Mouse (Mus musculus) kidney, postnatal 14 days (tissue): ENCODE measurements around the gene Adprm.
"Not testable (repeated sequence)": the region's sequence is repeated elsewhere in the genome, so short reads cannot be mapped to it uniquely, and the experiment has no call there.

ENCODE experiments used
- DNase-seq: peaks from one replicate; pipeline ENCODE4 v3.0.0; 2022; ENCODE audit warnings: mixed read lengths

The Adprm gene

DNA sequence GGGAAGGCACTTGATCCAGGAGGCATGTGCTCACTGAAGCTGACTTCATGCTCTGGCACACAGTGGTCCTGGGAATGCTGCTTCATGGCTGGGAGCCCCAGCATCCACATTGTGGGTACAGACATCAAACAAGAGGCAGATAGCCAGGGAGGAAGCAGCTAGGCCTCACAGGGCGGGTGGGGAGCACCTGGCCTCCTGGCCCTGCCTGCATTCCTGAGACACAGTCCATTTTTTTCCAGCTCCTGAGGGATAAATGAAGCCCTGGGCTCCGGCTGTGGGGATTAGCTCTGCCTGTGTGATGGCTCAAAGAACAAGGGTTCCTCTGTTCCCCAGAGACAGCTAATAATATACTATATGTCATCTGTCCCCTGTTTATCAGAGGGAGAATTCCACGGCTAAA lies 22.6 kb upstream of the Adprm start:
- no peak for DNase-seq

GRCm38 (mm10) chr11:67072615-67073130 lies 20.3 kb upstream of the Adprm start:
- no peak for DNase-seq

- DNase-seq = no peak
These were observed 15.3 kb upstream of the Adprm start for GRCm38 (mm10) chr11:67067741-67068140.

- DNase-seq = no peak
These were observed 10.3 kb upstream of the Adprm start for GRCm38 (mm10) chr11:67062726-67063125.

GRCm38 (mm10) chr11:67061311-67061710 lies 8.9 kb upstream of the Adprm start:
- no peak for DNase-seq

DNA sequence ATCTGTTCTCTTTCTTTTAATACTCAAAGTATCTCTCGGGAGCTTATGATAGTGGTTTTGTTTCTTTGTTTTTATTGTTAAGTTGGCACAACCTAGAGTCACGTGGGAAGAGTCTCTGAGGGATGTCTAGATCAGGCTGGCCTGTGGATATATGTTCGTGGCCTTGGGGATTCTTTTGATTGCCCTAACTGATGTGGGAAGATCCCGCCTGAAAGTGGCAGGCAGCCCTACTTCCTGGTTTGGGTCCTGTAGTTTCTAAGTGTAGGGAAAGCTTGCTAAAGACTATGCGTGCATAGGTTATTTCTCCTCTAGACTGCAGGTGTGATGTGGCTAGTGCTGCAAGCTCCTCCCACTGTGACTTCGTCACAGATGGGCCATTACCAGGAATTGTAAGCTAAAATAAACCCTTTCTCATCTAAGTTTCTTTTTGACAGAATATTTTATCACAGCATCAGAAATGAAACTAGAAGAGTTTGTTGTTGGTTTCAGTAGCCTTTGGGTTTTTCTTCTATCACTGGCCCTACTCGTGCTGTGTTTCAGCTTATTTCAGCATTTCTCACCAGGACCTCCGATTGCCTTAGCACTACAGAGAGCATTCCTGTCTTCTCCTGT lies 2.5 kb upstream of the Adprm start:
- no peak for DNase-seq

- no peak for DNase-seq
These were observed 596 bp downstream of the Adprm start for GRCm38 (mm10) chr11:67051676-67052320.

DNA sequence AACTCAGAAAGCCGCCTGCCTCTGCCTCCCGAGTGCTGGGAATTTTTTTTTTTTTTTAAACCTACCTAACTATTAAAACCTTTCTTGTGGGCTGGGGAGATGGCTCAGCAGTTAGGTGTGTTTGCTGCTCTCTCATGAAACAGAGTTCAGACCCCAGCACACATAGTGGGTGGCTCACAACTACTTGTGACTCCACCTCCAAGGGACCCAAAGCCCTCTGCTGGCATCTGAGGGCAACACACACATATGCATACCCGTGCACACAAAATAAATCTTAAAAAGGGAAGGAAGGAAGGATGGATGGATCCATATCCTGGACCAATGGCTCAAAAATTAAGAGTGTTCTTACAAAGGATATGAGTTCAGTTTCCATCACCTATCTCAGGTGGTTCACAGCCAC lies 3.1 kb downstream of the Adprm start:
- no peak for DNase-seq

GRCm38 (mm10) chr11:67048496-67048895 lies 3.9 kb downstream of the Adprm start:
- DNase-seq = no peak

DNA sequence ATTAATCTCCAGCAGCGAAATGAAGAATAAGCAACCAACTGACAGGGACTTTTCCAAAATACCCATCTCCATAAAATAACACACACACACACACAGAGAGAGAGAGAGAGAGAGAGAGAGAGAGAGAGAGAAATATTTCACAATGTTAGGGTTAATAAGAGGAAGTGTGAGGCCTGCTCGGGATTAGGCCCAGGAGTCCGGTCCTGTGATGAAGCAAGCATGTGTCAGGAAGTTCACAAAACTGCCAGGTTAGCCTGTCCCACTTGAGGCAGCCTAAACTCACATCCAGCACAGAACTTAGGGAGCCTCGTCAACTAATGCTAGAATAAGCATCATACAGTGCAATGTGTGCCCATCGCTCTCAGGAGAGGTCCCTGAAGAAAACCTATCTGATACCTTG lies 5.2 kb downstream of the Adprm start:
- DNase-seq = no peak

- no peak for DNase-seq
These were observed 7.4 kb downstream of the Adprm start for GRCm38 (mm10) chr11:67044959-67045358.

GRCm38 (mm10) chr11:67043007-67043406 lies 9.4 kb downstream of the Adprm start:
- DNase-seq = no peak

DNA sequence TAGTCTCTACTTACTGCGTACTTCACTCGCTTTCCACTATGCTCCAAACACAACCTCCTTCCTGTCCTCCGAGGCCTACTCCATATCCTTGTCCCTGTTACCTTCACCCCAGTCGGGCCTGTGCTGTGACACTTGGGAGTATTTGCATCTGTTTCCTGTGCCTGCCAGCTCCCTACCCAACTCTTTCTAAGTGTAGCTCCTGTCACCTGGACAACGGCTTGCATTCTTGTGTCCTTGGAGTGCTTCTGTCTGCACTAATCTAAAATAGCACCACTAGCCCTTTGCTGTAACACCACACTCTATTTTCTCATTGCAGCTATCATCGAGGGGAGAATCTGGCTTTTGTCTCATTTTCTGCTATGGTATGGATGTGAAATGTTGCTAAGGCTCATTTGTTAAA lies 11.9 kb downstream of the Adprm start:
- DNase-seq = no peak

- DNase-seq = no peak
These were observed 12.6 kb downstream of the Adprm start for GRCm38 (mm10) chr11:67039799-67040198.

DNA sequence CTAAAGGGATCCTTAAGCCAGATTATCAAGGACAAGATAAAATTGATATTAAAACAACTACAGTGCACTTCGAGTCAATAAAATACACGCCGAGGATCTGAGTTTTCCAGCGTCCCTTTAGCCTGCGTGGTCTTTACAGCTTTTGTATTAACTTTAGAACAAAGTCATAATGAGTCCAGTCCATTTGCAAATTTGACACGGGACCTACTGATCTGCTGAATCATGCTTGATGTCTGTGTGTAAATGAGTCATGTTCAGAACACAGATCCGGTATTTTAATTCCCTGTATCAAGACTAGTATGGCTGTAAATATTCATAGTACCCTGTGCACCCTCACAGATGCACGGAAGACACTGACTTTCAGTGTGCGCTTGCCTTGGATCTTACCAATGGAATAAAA lies 15.5 kb downstream of the Adprm start:
- no peak for DNase-seq

DNA sequence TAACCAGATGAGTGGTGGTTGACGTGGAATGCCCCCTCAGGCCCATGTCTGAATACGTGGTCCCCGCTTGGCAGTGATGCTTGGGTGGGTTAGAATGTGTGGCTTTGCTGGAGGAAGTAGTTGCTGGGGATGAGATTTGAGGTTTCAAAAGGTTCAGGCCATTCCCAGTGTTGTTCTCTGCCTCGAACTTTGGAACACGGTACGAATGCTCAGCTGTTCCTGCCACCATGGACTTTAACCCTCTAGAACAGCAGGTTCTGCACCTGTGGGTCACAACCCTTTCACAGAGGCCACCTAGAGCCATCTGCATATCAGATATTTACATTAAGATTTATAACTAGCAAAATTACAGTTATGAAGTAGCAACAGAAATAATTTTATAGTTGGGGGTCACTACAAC lies 16.2 kb downstream of the Adprm start:
- DNase-seq = peak; percentile 18

DNA sequence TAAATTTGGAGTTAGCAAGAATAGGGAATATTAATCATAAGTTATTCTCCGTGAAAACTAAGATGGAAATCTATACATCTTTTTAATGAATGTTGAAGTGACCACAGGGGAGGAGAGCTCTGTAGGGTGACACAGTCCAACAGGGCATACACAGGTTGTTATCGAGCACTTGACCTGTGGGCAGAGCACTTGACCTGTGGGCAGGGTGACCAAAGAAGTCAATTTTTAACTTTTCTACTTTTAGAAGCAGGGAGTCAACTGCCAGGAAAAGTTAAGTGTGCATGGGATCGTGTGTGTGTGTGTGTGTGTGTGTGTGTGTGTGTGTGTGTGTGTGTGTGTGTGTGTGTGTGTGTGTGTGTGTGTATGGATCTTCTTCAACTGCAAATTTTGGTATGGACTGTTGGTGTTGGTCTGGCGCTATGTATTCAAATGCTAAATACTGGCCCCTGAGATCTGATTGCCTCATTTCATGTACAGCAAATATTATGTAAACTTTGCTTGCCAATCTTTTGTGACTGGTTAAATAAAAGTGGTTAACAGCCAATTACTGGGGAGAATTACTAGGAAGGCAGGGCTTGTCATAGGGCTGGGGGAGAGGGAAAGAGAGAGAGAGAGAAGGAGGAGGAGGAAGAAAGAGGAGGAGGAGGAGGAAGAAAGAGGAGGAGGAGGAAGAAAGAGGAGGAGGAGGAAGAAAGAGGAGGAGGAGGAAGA lies 17.5 kb downstream of the Adprm start:
- DNase-seq = peak; percentile 30

- no peak for DNase-seq
These were observed 20.8 kb downstream of the Adprm start for GRCm38 (mm10) chr11:67031603-67031915.

DNA sequence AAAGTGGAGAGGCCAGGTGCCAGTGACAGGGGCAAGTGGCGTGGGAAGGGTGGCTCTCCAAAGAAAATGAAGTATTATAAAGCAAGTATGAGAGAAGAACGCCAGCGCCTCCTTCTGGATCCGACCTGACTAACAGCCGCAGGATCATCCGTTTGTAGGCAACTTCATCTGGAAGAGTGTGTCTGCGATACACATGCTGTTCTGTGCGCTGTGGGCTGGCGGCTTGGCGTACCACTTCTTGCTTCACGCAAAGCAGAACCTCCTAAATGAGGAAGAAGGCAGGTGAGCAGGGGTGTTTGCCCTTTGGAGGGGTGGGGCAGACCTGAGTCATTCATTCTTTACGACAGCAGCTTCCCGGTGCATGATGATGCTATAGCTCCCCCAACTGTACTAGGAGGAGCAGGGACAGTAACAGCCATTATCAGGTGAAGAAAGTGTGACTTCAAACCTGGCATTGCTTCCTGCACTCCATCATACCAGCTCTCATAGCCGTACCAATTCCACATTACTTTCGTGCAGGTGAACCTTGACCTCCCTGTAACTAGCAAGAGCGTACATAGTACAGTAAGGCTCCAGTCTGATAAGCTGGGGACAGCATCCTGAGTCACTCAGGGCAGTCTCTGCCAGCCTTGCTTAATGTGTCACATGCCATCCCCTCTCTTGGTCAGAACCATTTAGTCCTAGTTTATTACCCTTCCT lies 21.3 kb downstream of the Adprm start:
- no peak for DNase-seq

GRCm38 (mm10) chr11:67024867-67025477 lies 27.4 kb downstream of the Adprm start, which contains the start of gene Tmem220:
TSS of gene Tmem220 (plus strand) at chr11:67025154.
- DNase-seq = peak; percentile 96

DNA sequence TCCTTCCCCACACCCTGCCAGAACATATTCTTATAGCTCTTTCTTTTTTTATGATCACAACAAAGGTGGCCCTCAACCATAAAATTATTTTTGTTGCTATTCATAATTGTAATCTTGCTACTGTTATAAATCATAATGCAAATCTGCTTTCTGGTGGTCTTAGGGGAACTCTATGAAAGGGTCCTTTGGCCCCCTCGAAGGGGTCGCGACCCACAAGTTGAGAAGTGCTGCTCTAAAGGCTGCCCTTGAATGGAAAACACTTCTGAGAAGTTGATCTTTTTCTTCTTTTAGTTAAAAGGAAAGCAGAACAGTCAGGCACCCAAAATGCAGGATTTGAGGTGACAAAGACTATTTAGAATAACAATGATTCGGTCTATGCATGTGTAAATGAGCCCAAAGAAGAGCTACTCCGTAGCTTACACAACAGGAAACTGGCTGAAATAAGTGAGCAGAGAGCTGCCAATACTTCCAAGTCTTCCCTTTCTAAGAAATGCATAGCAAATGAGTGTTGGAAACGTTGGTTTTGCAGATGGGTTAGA lies 28.5 kb downstream of the Adprm start:
- DNase-seq = no peak

- DNase-seq = not testable (repeated sequence)
These were observed 29.2 kb downstream of the Adprm start for GRCm38 (mm10) chr11:67023191-67023590.
